Mouse (Mus musculus): ENCODE measurements around the gene Ccdc124. TPM values are rescaled to one million over a fixed set of nuclear protein-coding genes. Genes with fewer than 3 reads are reported as not detected.

Ccdc124 gene
- total RNA-seq, 1 experiment from 2014 or later, result 54.6 TPM

DNA sequence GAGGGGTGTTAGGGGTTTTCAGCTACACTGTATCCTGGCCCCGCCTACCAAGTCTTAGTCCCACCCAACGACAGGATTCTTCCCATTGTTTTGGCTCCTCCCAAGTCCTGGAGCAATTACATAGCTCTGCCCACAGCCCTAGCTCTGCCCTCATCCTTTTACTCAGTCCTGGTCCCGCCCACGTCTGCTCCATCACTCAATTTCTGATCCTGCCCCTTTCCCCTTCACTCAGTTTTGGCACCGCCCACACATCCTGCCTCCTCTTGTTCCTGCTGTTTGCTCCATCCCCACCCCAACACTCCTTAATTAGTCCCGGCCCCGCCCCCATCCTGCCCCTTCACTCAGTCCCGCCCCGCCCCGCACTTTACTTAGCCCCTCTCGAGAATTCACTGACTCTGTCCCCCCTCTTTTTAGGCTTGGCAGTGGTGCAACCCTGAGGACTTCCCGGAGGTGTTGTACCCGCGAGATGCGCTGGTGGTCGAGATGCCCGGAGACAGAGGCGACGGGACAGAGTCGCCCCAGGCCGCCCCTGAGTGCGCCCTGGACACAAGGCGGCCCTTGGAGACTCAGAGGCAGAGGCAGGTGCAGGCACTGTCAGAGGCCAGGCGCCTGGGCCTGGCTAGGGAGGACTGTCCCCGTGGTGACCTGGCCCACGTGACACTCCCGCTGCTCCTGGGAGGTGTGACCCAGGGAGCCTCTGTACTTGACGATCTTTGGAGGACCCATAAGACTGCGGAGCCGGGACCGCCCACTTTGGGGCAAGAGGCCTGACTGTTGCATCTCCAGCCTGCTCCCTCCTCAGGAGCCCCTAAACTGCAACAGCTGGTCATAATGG, 53.4 kb downstream of the Ccdc124 start:
- DNase-seq, result no peak

Small RNA genes within 50 kb of the gene (microRNA-seq; reads per million reads assigned to microRNA genes)
- 0 to 0.36 reads per million in 2 experiments for gene Mir7067

Other genes with a start within 250 kb of the Ccdc124 start
- 2.2 and 5.7 TPM in 2 replicates for gene Gdf15, start 241.5 kb downstream of the Ccdc124 start, total RNA-seq (2021)
- gene Pgpep1, start 213.5 kb downstream of the Ccdc124 start, total RNA-seq (2021), result 98.1 and 129 TPM in 2 replicates
- gene Lsm4, start 200.7 kb downstream of the Ccdc124 start, total RNA-seq (2021), result 66.1 and 86.8 TPM in 2 replicates
- 191 and 217 TPM in 2 replicates for gene Jund, start 175.0 kb downstream of the Ccdc124 start, total RNA-seq (2021)
- 0.15 and 0.19 TPM in 2 replicates for gene Iqcn, start 170.5 kb downstream of the Ccdc124 start, total RNA-seq (2021)
- gene Gm3336, start 155.4 kb downstream of the Ccdc124 start, total RNA-seq (2021), result not detected in 2 replicates
- gene Pde4c, start 150.2 kb downstream of the Ccdc124 start, total RNA-seq (2021), result 0.55 and 1.3 TPM in 2 replicates
- gene Rab3a, start 119.3 kb downstream of the Ccdc124 start, total RNA-seq (2021), result 65.2 and 89.6 TPM in 2 replicates
- 127 and 143 TPM in 2 replicates for gene Mpv17l2, start 113.0 kb downstream of the Ccdc124 start, total RNA-seq (2021)
- gene Pik3r2, start 97.2 kb downstream of the Ccdc124 start, total RNA-seq (2021), result 50.2 and 62.1 TPM in 2 replicates
- gene Mast3, start 68.9 kb downstream of the Ccdc124 start, total RNA-seq (2021), result 26.9 and 27.4 TPM in 2 replicates
- not detected in 2 replicates for gene Il12rb1, start 65.5 kb downstream of the Ccdc124 start, total RNA-seq (2021)
- 10.6 and 14.4 TPM in 2 replicates for gene Arrdc2, start 34.2 kb downstream of the Ccdc124 start, total RNA-seq (2021)
- gene Kcnn1, start 10.7 kb downstream of the Ccdc124 start, total RNA-seq (2021), result 2.2 and 3.3 TPM in 2 replicates
- 0.09 TPM in 1 of 2 replicates, not detected in the other for gene Slc5a5, start 18.8 kb upstream of the Ccdc124 start, total RNA-seq (2021)
- gene Rpl18a, start 23.5 kb upstream of the Ccdc124 start, total RNA-seq (2021), result 1,315 and 1,410 TPM in 2 replicates
- gene Map1s, start 32.0 kb upstream of the Ccdc124 start, total RNA-seq (2021), result 26.3 and 42.6 TPM in 2 replicates